Mouse (Mus musculus) midbrain, postnatal 0 days (tissue): ENCODE data around the gene Gm20422. TPM values are rescaled to one million over a fixed set of nuclear protein-coding genes. Genes with fewer than 3 reads are reported as not detected.

Experiments used
- ATAC-seq: fragments of 200-750 bp; cut with Nextera tagmentation; 2 replicates; pipeline ENCODE4 v1.8.0; 2017; ENCODE audit warnings: moderate number of reproducible peaks, mild to moderate bottlenecking, moderate TSS enrichment, moderate library complexity; ENCODE audit not compliant: low FRiP score
- DNase-seq: peaks from one replicate; pipeline ENCODE4 v3.0.0-alpha.2; 2015; ENCODE audit warnings: low spot score
- H3K27ac ChIP-seq: fragments of 300-500 bp; sonication (generic); 2 replicates; pipeline ENCODE4 v1.5.1; 2014; ENCODE audit warnings: low read depth, mild to moderate bottlenecking, low read length, mixed read lengths
- H3K27me3 ChIP-seq: fragments of 300-500 bp; sonication (generic); 2 replicates; pipeline ENCODE4 v1.6.1; 2014; ENCODE audit warnings: low read length, control low read depth, mixed read lengths; ENCODE audit not compliant: insufficient read depth
- H3K36me3 ChIP-seq: fragments of 300-500 bp; sonication (generic); 2 replicates; pipeline ENCODE4 v1.6.1; 2014; ENCODE audit warnings: low read length, control low read depth, mixed read lengths; ENCODE audit not compliant: insufficient read depth
- H3K4me1 ChIP-seq: fragments of 300-500 bp; sonication (generic); 2 replicates; pipeline ENCODE4 v1.6.1; 2014; ENCODE audit warnings: mild to moderate bottlenecking, control low read depth, antibody characterized with exemption, low read length, mixed read lengths; ENCODE audit not compliant: insufficient read depth
- H3K4me2 ChIP-seq: fragments of 300-500 bp; sonication (generic); 2 replicates; pipeline ENCODE4 v1.6.1; 2014; ENCODE audit warnings: low read depth, mild to moderate bottlenecking, low read length, mixed read lengths; ENCODE audit not compliant: poor library complexity, severe bottlenecking
- H3K4me3 ChIP-seq: fragments of 300-500 bp; sonication (generic); 2 replicates; pipeline ENCODE4 v1.5.1; 2014; ENCODE audit warnings: low read depth, mild to moderate bottlenecking, low read length, moderate library complexity
- H3K9ac ChIP-seq: fragments of 300-500 bp; sonication (generic); replicated peaks from 2 replicates; pipeline ENCODE4 v1.6.1; 2014; ENCODE audit warnings: mild to moderate bottlenecking, low read length, moderate library complexity, mixed read lengths; ENCODE audit not compliant: poor library complexity, severe bottlenecking
- H3K9me3 ChIP-seq: fragments of 300-500 bp; sonication (generic); 2 replicates; pipeline ENCODE4 v1.6.1; 2016; ENCODE audit warnings: low read length, control low read depth
- CTCF ChIP-seq: IDR thresholded peaks from 2 replicates; pipeline ENCODE4 v1.5.1; 2016; ENCODE audit warnings: antibody characterized with exemption, mild to moderate bottlenecking
- WGBS: fragments of 180-500 bp; shearing (Covaris S2); extraction: QIAGEN DNeasy Blood & Tissue Kit; methylation state at CpG from one replicate; pipeline ENCODE4 v1.1.7; 2014; 5-methylcytosine and 5-hydroxymethylcytosine counted together
- polyA plus RNA-seq: library from polyadenylated mRNA; unstranded; fragments of >200 nt; fragmentation: Nextera tagmentation; extraction: Ambion mirVana; gene quantifications from 2 replicates; pipeline ENCODE4 v1.2.1, GENCODE M21; 2015
- total RNA-seq: library from RNA; depleted of rRNA; stranded (reverse); fragments of >200 nt; gene quantifications from 2 replicates; pipeline ENCODE4 v1.2.3, GENCODE M21; 2014

Gm20422 gene
- total and polyA plus RNA-seq, 2 experiments from 2014 or later, result 2.4 TPM; not detected in 1

- H3K9ac ChIP-seq, result peak within 1 kb of the TSS; percentile 86
- H3K27ac ChIP-seq, result peak within 1 kb of the TSS; percentile 98
- no peaks in the 10 kb centered on the region for H3K27me3 ChIP-seq
- WGBS, result 3% methylated on average over 48 of the region's 48 CpGs
- ATAC-seq (peak; percentile 99), DNase-seq (peak; percentile 97)
- TF ChIP-seq CTCF, result no peak
- H3K4me3 ChIP-seq, result peak within 1 kb of the TSS; percentile 66
- peak within 1 kb of the TSS; percentile 49 for H3K4me2 ChIP-seq
- peaks cover 5% of the 10 kb centered on the region for H3K4me1 ChIP-seq
- H3K9me3 ChIP-seq, result no peaks in the 10 kb centered on the region
- peaks cover 3% of the 10 kb centered on the region; the same call in 1 of the 2 replicates for H3K36me3 ChIP-seq
Observed at GRCm38 (mm10) chr8:69749544-69750454, 24.9 kb downstream of the Gm20422 start, which contains the start of gene Zfp963. Zfp963 (minus strand) TSS chr8:69749970.

DNA sequence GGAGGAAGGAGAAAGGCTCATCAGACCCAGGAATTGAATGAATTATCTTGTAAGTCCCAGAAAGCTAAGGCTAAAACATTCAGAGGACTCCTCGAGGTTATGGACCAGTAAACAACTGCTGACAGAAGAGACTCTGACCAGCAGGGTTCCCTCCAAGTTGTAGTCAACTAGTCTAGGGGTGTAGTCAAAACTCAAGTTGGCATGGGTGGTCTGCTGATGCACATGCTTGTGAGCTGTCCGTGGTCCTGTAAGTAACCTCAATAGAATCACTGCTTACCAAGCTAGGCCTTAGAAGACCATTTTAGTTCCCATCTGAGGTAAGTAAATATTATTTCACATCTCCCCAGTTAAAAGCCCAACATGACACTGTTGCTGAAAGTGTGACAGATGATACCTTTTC lies 33.5 kb downstream of the Gm20422 start:
- Histone ChIP-seq H3K9me3 (no peaks in the 10 kb centered on the region), H3K4me2 (no peak overlapping the region), H3K9ac (no peak overlapping the region), H3K4me1 (no peaks in the 10 kb centered on the region), H3K27ac (no peak overlapping the region), H3K36me3 (peaks cover 8% of the 10 kb centered on the region), H3K27me3 (no peaks in the 10 kb centered on the region), H3K4me3 (no peak overlapping the region)
- TF ChIP-seq CTCF, result no peak
- ATAC-seq, result no peak
- 88% methylated on average over 2 of the region's 2 CpGs for WGBS
- DNase-seq, result no peak

DNA sequence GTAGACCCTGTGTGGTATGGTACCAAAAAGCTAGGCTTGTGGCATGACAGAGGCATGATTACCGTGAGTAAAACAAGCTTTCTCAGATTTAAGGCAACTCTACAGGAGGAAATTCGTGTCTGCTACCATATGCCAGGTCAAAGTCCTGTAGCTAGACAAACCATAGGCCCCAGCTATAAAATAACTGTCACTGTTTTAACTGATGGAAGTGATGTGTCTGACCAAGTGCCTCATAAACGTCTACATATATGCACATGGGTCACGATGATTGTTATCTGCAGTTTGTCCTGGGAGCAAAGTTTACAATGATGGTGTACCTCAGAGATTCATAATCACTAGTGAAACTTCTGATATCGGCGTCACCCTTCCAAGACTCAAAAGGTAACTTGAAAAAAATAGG lies 33.9 kb downstream of the Gm20422 start:
- no peak overlapping the region for H3K4me3 ChIP-seq
- no peak for TF ChIP-seq CTCF
- H3K9me3 ChIP-seq, result no peaks in the 10 kb centered on the region
- peaks cover 8% of the 10 kb centered on the region for H3K36me3 ChIP-seq
- H3K27me3 ChIP-seq, result no peaks in the 10 kb centered on the region
- no peak overlapping the region for H3K27ac ChIP-seq
- no peak for ATAC-seq
- DNase-seq, result no peak
- no peaks in the 10 kb centered on the region for H3K4me1 ChIP-seq
- WGBS, result 91% methylated on average over 6 of the region's 6 CpGs
- H3K4me2 ChIP-seq, result no peak overlapping the region
- no peak overlapping the region for H3K9ac ChIP-seq

- WGBS, result 77% methylated on average over 1 of the region's 1 CpGs
- TF ChIP-seq CTCF, result no peak
- ATAC-seq (no peak), DNase-seq (no peak)
- no peaks in the 10 kb centered on the region for H3K36me3 ChIP-seq
- H3K9ac ChIP-seq, result no peak overlapping the region
- H3K9me3 ChIP-seq, result no peaks in the 10 kb centered on the region
- no peak overlapping the region for H3K4me2 ChIP-seq
- H3K27ac ChIP-seq, result no peak overlapping the region
- H3K4me3 ChIP-seq, result no peak overlapping the region
- no peaks in the 10 kb centered on the region for H3K27me3 ChIP-seq
- H3K4me1 ChIP-seq, result no peaks in the 10 kb centered on the region
Observed at GRCm38 (mm10) chr8:69735495-69735894, 39.2 kb downstream of the Gm20422 start.

- H3K4me3 ChIP-seq, result peak overlapping the region; percentile 25
- no peak overlapping the region for H3K27ac ChIP-seq
- H3K9me3 ChIP-seq, result no peaks in the 10 kb centered on the region
- no peaks in the 10 kb centered on the region for H3K27me3 ChIP-seq
- no peak for TF ChIP-seq CTCF
- WGBS, result 46% methylated on average over 5 of the region's 5 CpGs
- H3K4me2 ChIP-seq, result peak overlapping the region; percentile 48
- H3K4me1 ChIP-seq, result peaks cover 9% of the 10 kb centered on the region
- H3K36me3 ChIP-seq, result no peaks in the 10 kb centered on the region
- H3K9ac ChIP-seq, result no peak overlapping the region
- DNase-seq (no peak), ATAC-seq (no peak)
Observed at GRCm38 (mm10) chr8:69717232-69717580, 57.5 kb downstream of the Gm20422 start.
